Mouse (Mus musculus) brain, embryonic 18.5 days (tissue): ENCODE results near the gene Pnrc2.

Experiments used
- DNase-seq: peaks from one replicate; pipeline ENCODE4 v3.0.0-alpha.2; 2012; ENCODE audit warnings: low read depth, low spot score

Gene Pnrc2

DNA sequence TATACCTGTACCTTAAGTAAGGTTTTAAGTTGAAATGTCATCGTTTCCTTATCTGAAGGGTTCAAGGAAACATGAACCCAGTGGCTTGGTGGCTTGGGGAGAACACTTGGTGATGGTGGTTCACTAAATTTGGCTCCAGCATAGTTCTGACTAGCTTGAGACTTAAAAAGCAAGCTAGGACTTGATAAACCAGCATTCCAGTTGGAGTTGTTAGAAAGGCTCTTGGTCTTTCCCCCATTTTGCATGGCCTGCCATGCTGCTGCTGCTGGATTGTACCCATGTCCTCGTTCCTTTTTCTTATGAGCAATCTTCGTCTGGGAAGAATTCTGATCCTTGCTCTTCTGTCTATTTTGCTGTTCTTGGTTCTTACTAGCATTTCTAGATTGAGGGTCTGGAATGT lies 1.6 kb downstream of the Pnrc2 start:
- DNase-seq: no peak

GRCm38 (mm10) chr4:135870227-135871023 lies 3.2 kb downstream of the Pnrc2 start:
- DNase-seq: no peak

DNA sequence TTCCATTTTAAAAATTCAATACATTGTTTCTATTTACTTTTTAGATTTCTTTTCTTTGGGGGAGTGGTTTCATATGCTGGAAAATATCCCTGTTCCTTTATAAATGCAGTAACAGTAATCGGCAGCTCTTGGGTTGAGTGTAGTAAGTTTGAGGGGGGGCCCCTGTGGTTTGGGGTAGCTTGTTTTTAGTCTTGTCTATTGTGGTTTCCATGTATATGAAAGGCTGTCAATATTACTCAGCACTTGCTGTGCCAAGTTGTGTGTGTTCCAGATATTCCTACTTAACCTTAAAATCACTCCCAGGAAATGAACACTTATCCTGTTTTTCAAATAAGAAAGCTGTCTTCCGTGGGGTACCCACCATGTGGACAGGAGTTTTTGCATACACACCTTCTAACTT lies 4.7 kb downstream of the Pnrc2 start:
- DNase-seq: no peak

GRCm38 (mm10) chr4:135857597-135858186 lies 16.0 kb downstream of the Pnrc2 start:
- no peak for DNase-seq

DNA sequence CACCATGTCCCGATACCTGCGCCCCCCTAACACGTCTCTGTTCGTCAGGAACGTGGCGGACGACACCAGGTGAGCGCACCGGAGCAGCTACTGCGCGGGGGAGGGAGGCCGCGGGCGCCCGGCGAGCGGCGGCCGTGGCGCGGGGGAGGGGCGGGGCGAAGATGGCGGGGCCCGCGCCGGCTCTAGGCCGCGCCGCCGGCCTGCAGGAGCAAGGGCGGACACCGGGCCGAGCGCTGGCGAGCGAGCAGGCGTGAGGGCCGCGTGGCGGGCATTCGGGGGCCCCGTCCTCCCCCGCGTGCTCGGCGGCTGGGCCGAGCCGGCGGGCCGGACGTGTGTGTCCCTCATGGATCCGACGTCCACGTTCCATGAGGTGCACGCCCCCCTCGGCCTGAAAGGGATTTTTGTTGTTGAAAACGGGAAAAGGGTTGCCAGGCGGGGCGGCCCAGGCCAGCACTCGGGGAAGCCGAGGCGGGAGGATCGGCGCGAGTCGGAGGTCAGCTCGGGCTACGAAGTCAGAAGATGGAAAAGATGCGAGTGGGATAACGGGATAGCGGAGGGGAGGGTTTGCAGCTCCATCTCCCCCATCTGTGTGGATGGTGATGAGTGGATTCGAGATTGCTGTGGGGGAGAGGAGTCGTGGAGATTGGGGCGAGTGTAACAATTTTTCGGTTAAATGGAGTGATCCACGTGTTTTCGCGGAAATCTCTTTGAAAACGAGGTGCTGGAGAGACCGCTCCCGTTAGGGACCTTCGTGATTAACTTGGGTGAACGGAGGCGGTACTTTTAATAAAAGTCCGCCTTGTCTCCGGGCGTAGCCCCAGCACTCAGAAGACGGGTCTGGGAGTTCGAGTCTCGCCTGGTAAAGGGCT lies 17.2 kb downstream of the Pnrc2 start:
- DNase-seq: no peak

DNA sequence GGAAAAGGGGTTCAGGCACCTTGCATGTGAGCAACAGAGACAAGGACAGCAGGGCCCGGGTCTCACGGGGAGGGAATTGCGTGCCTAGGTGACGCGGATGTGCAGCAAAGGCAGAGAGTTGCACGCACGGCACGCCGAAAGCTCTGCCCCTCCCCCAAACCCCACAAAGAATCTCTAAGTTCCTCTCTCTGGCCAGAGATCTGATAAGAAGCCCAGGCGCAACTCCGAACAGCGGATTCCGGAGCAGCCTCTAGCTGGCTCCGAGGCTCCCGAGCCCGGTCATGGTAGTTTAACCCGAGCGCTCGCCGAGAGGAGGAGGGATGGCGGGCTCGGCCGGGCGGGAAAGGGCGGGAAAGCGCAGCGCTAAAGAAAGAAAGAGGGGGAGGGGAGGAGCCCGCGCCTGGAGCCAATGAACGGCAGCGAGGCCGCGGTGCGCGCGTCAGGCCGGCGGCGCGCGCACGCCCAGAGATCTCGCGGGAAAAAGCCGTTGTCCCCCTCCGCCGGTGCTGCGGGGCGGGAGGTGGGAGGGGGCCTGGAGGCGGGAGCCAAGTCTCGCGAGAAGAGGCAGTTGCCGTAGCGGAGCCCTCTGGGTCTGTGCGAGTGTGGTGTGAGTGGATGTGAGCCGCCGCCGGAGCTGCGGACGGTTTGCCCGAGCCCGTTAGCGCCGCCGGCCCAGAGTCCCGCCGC lies 18.0 kb downstream of the Pnrc2 start, which contains the start of gene Srsf10:
Srsf10 (plus strand) TSS at position 212 of the 687 bp plus-strand sequence.
- DNase-seq: peak; percentile 95

- DNase-seq: no peak
These were observed 18.6 kb downstream of the Pnrc2 start for GRCm38 (mm10) chr4:135855080-135855479.

DNA sequence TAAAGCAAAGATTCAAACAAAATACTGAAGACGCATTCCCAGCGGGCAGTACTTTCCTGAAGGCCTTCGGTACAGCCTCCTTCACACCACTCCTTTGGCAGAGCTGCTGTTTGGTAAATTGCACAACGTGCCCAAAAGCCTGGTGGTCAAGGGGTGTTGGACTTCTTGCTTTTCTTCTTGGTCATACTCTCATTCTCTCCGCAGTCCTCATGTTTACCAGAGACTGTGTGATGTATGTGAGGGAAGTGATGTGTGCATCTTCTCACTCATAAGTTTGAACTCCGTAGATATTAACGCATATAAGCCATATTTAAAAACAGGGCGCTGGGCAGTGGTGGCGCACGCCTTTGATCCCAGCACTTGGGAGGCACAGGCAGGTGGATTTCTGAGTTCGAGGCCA lies 19.0 kb downstream of the Pnrc2 start:
- DNase-seq: no peak

GRCm38 (mm10) chr4:135853987-135854546 lies 19.6 kb downstream of the Pnrc2 start:
- no peak for DNase-seq

- no peak for DNase-seq
These were observed 21.7 kb downstream of the Pnrc2 start for GRCm38 (mm10) chr4:135851942-135852341.

- DNase-seq: no peak
These were observed 23.1 kb downstream of the Pnrc2 start for GRCm38 (mm10) chr4:135850411-135851095.

GRCm38 (mm10) chr4:135847581-135847980 lies 26.1 kb downstream of the Pnrc2 start:
- no peak for DNase-seq

GRCm38 (mm10) chr4:135844400-135844799 lies 29.2 kb downstream of the Pnrc2 start:
- no peak for DNase-seq

DNA sequence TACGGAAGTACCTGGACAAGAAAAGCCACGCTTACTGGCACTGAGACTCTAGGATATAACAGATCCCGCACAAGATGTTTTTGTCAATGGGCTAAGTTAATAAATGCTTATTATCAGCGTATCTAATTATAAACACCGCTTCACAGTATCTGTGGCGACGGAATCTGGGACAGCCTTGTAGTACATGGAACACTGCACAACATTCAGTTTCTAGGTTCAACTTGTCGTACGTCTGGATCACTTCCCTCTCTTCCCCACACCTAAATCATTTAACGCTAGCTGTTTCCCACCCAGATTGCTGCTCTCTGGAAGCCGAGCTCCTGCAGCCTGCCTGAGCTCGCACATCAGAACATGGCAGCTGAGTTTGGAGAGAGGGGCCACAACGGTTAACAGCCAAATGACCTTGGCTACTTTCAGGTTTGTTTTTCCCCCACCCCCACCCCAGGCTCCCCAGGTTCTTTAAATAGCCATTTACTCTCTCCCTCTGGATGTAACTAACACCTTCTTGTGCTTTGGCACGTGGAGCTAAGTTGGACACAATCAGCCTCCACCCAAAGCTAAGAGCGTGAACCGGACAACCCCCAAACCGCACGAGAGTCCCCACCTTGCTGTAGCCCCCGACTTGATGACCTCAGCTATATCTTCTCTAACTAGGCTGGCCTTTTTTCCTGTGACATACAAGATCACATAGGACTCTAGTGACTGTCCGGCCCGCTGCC lies 34.2 kb downstream of the Pnrc2 start:
- DNase-seq: no peak

DNA sequence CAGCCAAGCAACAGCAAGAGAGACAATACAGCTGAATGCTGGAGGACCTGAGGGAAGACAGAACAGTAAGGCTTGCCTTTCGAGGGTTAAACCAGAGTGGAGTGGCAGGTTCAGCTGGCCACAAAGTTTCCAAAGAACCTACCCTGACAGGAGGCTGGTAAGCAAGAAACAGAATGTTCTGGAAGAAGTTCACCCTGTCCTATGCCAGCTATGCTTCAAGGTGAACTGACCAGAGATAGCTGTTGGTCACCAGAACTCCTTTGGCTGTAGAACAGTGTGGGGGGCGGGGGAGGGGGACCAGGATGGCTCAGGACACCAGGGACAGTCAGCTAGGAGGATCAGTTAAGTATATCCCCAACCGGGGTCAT lies 34.7 kb downstream of the Pnrc2 start:
- no peak for DNase-seq

- no peak for DNase-seq
These were observed 39.4 kb downstream of the Pnrc2 start for GRCm38 (mm10) chr4:135834124-135834717.

GRCm38 (mm10) chr4:135833301-135834123 lies 40.1 kb downstream of the Pnrc2 start:
- DNase-seq: no peak

- DNase-seq: no peak
These were observed 41.6 kb downstream of the Pnrc2 start for GRCm38 (mm10) chr4:135832070-135832469.

GRCm38 (mm10) chr4:135828491-135828890 lies 45.2 kb downstream of the Pnrc2 start:
- DNase-seq: no peak
